In genomic region chr11:60706696-60707480, GRCm38 (mm10) we compare ENCODE assay signal across 10 mouse cellular contexts. TPM values are rescaled to one million over a fixed set of nuclear protein-coding genes. Genes with fewer than 3 reads are reported as not detected.
DNase-seq lines count a peak whose midpoint lies in the region; ATAC-seq and TF ChIP-seq lines count a peak whose summit lies in the region.
"Had no signal": no experiment of that assay in that cellular context is flagged by ENCODE, and none has a peak within 500 bp of the region (broad histone marks: within the 10 kb centered on the region; RNA-seq: fewer than 3 reads in every experiment).

No protein-coding gene starts in this region.

- no peak for TF ChIP-seq CTCF in lung, adult 2 months (IDR thresholded peaks at IDR 0.05; ENCODE audit: insufficient read depth, low read length)

- intact Hi-C loops in heart, postnatal 25 days (cut with DNase I), result loop anchor here (2.0 kb wide), 1 partner anchor 18 kb away; no protein-coding TSS in a partner anchor

- DNase-seq in gastrocnemius, adult 18-20 months (ENCODE audit: low spot score), result peak; percentile 2
- DNase-seq in gastrocnemius, postnatal 25 days, result no peak
- peak; percentile 2 for DNase-seq in lung, adult 2 months
- no peak for DNase-seq in lung, postnatal 36 days
- DNase-seq in cerebellum, adult 9-10 months, result peak; percentile 11
- DNase-seq in heart, postnatal 25 days (ENCODE audit: low spot score), result peak; percentile 2
- no peak for DNase-seq in retina, embryonic 14.5 days (ENCODE audit: low spot score)

- TF ChIP-seq POLR2A in lung, adult 2 months (IDR thresholded peaks at IDR 0.05; ENCODE audit: borderline replicate concordance, extremely low read depth, low read depth, low read length), result no peak

- H3K4me1 ChIP-seq in lung, adult 2 months (ENCODE audit: control insufficient read depth, insufficient read depth, low read length), result peaks cover 15% of the 10 kb centered on the region

- ATAC-seq in megakaryocyte-erythroid progenitor cell, adult 5-6 weeks (replicated peaks; ENCODE audit: low FRiP score, low TSS enrichment, poor library complexity, severe bottlenecking), result no peak
- ATAC-seq: forebrain, embryonic 16.5 days had no signal

- 87% methylated on average over 14 of the region's 14 CpGs for WGBS in lung, adult 2 months

- H3K4me3 ChIP-seq in lung, adult 2 months (replicated peaks; ENCODE audit: extremely low read depth, low read depth, low read length), result no peak overlapping the region
- H3K4me3 ChIP-seq: liver, embryonic 15.5 days had no signal

RNA-seq across cellular contexts. Expression of gene Llgl1, which starts 7.4 kb away (rescaled TPM):
- total RNA-seq in gastrocnemius, adult 18-20 months (2021), result 1 to 10 TPM; 8.9 to 9.2 TPM
- 1 to 10 TPM; 8.3 to 9.1 TPM for total RNA-seq in gastrocnemius, postnatal 25 days (2021)
- 61.6 and 68.2 TPM in 2 replicates for polyA plus RNA-seq in lung, adult 2 months (2012; rRNA removed)
- total RNA-seq in heart, postnatal 25 days (2021), result 10 to 100 TPM; 11.4 to 12.3 TPM
- 20.1 and 21.7 TPM in 2 replicates for total RNA-seq in megakaryocyte-erythroid progenitor cell, adult 5-6 weeks (2014; fragmentation: Nextera tagmentation)
- total RNA-seq in megakaryocyte-erythroid progenitor cell, adult 5-6 weeks (2017), result 3.8 and 8.0 TPM in 2 replicates

RNA-seq across cellular contexts. Expression of gene Flii, which starts 20.2 kb away (rescaled TPM):
- 100 to 1,000 TPM; 108 to 113 TPM for total RNA-seq in gastrocnemius, adult 18-20 months (2021)
- total RNA-seq in gastrocnemius, postnatal 25 days (2021), result 10 to 100 TPM; 85.4 to 97.7 TPM
- 236 and 264 TPM in 2 replicates for polyA plus RNA-seq in lung, adult 2 months (2012; rRNA removed)
- total RNA-seq in heart, postnatal 25 days (2021), result 100 to 1,000 TPM; 112 to 120 TPM
- total RNA-seq in megakaryocyte-erythroid progenitor cell, adult 5-6 weeks (2014; fragmentation: Nextera tagmentation), result 61.3 and 78.4 TPM in 2 replicates
- total RNA-seq in megakaryocyte-erythroid progenitor cell, adult 5-6 weeks (2017), result 85.0 and 105 TPM in 2 replicates

RNA-seq across cellular contexts. Expression of gene Mief2, which starts 21.3 kb away (rescaled TPM):
- 10 to 100 TPM; 75.2 to 94.4 TPM for total RNA-seq in gastrocnemius, adult 18-20 months (2021)
- 10 to 100 TPM; 73.9 to 91.2 TPM for total RNA-seq in gastrocnemius, postnatal 25 days (2021)
- polyA plus RNA-seq in lung, adult 2 months (2012; rRNA removed), result 22.3 and 25.4 TPM in 2 replicates
- 10 to 100 TPM; 31.6 to 32.9 TPM for total RNA-seq in heart, postnatal 25 days (2021)
- total RNA-seq in megakaryocyte-erythroid progenitor cell, adult 5-6 weeks (2014; fragmentation: Nextera tagmentation), result 3.8 and 4.4 TPM in 2 replicates
- 2.1 and 4.7 TPM in 2 replicates for total RNA-seq in megakaryocyte-erythroid progenitor cell, adult 5-6 weeks (2017)

Comparison
In these comparisons a context has a peak if more than half of its experiments do, and no peak if none do; other contexts are left out.
1. DNase-seq: peak in gastrocnemius, adult 18-20 months (single experiment), lung, adult 2 months (single experiment), cerebellum, adult 9-10 months (single experiment) and heart, postnatal 25 days (single experiment); none in gastrocnemius, postnatal 25 days (single experiment), lung, postnatal 36 days (single experiment) and retina, embryonic 14.5 days (single experiment).
2. RNA of gene Mief2, which starts 21.3 kb away (total RNA-seq): 75.2 to 94.4 TPM in gastrocnemius, adult 18-20 months, 73.9 to 91.2 TPM in gastrocnemius, postnatal 25 days and 31.6 to 32.9 TPM in heart, postnatal 25 days; 2.1 to 4.7 TPM in megakaryocyte-erythroid progenitor cell, adult 5-6 weeks; every median in the first group is over 4 times any median in the second.